Mouse (Mus musculus): Measurements from ENCODE around the gene Kcnk18. TPM values are rescaled to one million over a fixed set of nuclear protein-coding genes. Genes with fewer than 3 reads are reported as not detected.

Gene Kcnk18
- polyA plus RNA-seq, 1 experiment from 2014 or later, result not detected

DNA sequence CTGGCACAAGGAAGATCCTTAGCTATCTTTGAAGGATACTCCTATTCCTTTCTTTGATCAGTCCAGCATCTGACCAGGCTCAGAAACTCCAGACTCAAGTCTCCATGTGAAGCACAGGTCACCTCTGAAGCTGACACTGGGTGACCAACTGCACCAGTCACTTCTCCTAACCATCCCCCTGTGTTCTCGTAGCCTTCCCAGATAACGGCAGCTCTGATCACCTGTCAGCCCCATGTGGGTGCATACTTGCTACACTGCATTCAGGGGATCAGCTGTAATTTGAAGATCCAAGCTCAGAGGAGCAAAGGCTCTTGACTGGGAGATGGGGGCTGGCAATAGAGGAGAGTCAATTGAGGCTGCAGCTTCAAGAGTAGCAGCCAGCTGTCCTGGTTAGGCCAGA, 10.0 kb upstream of the Kcnk18 start:
- Histone ChIP-seq H3K9ac (ENCODE audit: low read length) (no peak overlapping the region), H3K4me2 (ENCODE audit: low read depth, low read length) (no peak overlapping the region), H3K4me1 (ENCODE audit: control insufficient read depth, insufficient read depth, low read length) (no peaks in the 10 kb centered on the region), H3K36me3 (ENCODE audit: control insufficient read depth, insufficient read depth, low read length) (no peaks in the 10 kb centered on the region), H3K9me3 (replicated peaks; ENCODE audit: control insufficient read depth, low read length) (no peaks in the 10 kb centered on the region), H3K27me3 (ENCODE audit: control insufficient read depth, insufficient read depth, low read length) (no peaks in the 10 kb centered on the region), H3K4me3 (replicated peaks; ENCODE audit: low read length) (no peak overlapping the region), H3K27ac (ENCODE audit: low read length) (no peak overlapping the region)
- 64% methylated on average over 2 of the region's 2 CpGs for WGBS
- no peak for ATAC-seq (ENCODE audit: insufficient read depth, low FRiP score)

GRCm38 (mm10) chr19:59216891-59217290, 2.1 kb upstream of the Kcnk18 start:
- no peak overlapping the region for H3K27ac ChIP-seq (ENCODE audit: low read length)
- no peak for ATAC-seq (ENCODE audit: insufficient read depth, low FRiP score)

GRCm38 (mm10) chr19:59221131-59221530, 2.1 kb downstream of the Kcnk18 start:
- WGBS, result 62% methylated on average over 3 of the region's 3 CpGs
- Histone ChIP-seq H3K27ac (ENCODE audit: low read length) (no peak overlapping the region), H3K36me3 (ENCODE audit: control insufficient read depth, insufficient read depth, low read length) (no peaks in the 10 kb centered on the region), H3K4me1 (ENCODE audit: control insufficient read depth, insufficient read depth, low read length) (no peaks in the 10 kb centered on the region; the same call in 1 of the 2 replicates), H3K4me3 (replicated peaks; ENCODE audit: low read length) (no peak overlapping the region), H3K9ac (ENCODE audit: low read length) (no peak overlapping the region), H3K9me3 (replicated peaks; ENCODE audit: control insufficient read depth, low read length) (no peaks in the 10 kb centered on the region), H3K27me3 (ENCODE audit: control insufficient read depth, insufficient read depth, low read length) (no peaks in the 10 kb centered on the region), H3K4me2 (ENCODE audit: low read depth, low read length) (no peak overlapping the region)
- no peak for ATAC-seq (ENCODE audit: insufficient read depth, low FRiP score)

More at GRCm38 (mm10) chr19:59216891-59217290, 2.1 kb upstream of the Kcnk18 start:
- Histone ChIP-seq H3K27me3 (ENCODE audit: control insufficient read depth, insufficient read depth, low read length) (no peaks in the 10 kb centered on the region), H3K36me3 (ENCODE audit: control insufficient read depth, insufficient read depth, low read length) (no peaks in the 10 kb centered on the region), H3K4me3 (replicated peaks; ENCODE audit: low read length) (no peak overlapping the region), H3K9me3 (replicated peaks; ENCODE audit: control insufficient read depth, low read length) (no peaks in the 10 kb centered on the region), H3K9ac (ENCODE audit: low read length) (no peak overlapping the region), H3K4me2 (ENCODE audit: low read depth, low read length) (no peak overlapping the region), H3K4me1 (ENCODE audit: control insufficient read depth, insufficient read depth, low read length) (no peaks in the 10 kb centered on the region; the same call in 1 of the 2 replicates)
- WGBS, result 70% methylated on average over 3 of the region's 3 CpGs

- Histone ChIP-seq H3K4me2 (ENCODE audit: low read depth, low read length) (no peak overlapping the region), H3K9ac (ENCODE audit: low read length) (no peak overlapping the region), H3K4me1 (ENCODE audit: control insufficient read depth, insufficient read depth, low read length) (no peaks in the 10 kb centered on the region), H3K27ac (ENCODE audit: low read length) (no peak overlapping the region), H3K9me3 (replicated peaks; ENCODE audit: control insufficient read depth, low read length) (no peaks in the 10 kb centered on the region), H3K27me3 (ENCODE audit: control insufficient read depth, insufficient read depth, low read length) (no peaks in the 10 kb centered on the region), H3K4me3 (replicated peaks; ENCODE audit: low read length) (no peak overlapping the region), H3K36me3 (ENCODE audit: control insufficient read depth, insufficient read depth, low read length) (no peaks in the 10 kb centered on the region)
- 63% methylated on average over 3 of the region's 3 CpGs for WGBS
- ATAC-seq (ENCODE audit: insufficient read depth, low FRiP score), result no peak
These were observed 9.4 kb downstream of the Kcnk18 start for GRCm38 (mm10) chr19:59228376-59228775.

DNA sequence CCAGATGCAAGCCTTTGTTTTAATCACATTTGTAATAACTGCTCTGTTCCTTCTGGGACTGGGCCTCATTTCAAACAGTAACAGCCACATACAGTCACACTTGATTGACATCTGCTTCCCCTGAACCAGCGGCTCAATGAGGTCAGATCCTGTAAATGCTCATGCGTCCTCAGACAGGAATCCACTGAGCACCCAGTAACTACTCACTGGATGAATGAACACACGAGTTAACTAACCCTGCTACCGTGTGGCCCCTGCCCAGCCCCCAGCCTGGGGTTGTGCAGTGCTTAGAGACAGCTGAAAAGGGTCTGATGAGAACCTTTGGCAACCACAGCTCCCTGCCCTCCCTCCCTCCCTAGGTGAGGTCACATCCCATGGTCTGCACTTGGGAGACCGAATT, 13.8 kb downstream of the Kcnk18 start:
- no peak for ATAC-seq (ENCODE audit: insufficient read depth, low FRiP score)
- Histone ChIP-seq H3K9me3 (replicated peaks; ENCODE audit: control insufficient read depth, low read length) (no peaks in the 10 kb centered on the region), H3K27me3 (ENCODE audit: control insufficient read depth, insufficient read depth, low read length) (no peaks in the 10 kb centered on the region), H3K4me3 (replicated peaks; ENCODE audit: low read length) (no peak overlapping the region), H3K36me3 (ENCODE audit: control insufficient read depth, insufficient read depth, low read length) (no peaks in the 10 kb centered on the region), H3K4me1 (ENCODE audit: control insufficient read depth, insufficient read depth, low read length) (no peaks in the 10 kb centered on the region), H3K4me2 (ENCODE audit: low read depth, low read length) (no peak overlapping the region), H3K27ac (ENCODE audit: low read length) (no peak overlapping the region), H3K9ac (ENCODE audit: low read length) (no peak overlapping the region)
- WGBS, result 66% methylated on average over 5 of the region's 5 CpGs

GRCm38 (mm10) chr19:59235001-59235400, 16.0 kb downstream of the Kcnk18 start:
- H3K36me3 ChIP-seq (ENCODE audit: control insufficient read depth, insufficient read depth, low read length), result no peaks in the 10 kb centered on the region
- H3K27me3 ChIP-seq (ENCODE audit: control insufficient read depth, insufficient read depth, low read length), result no peaks in the 10 kb centered on the region
- no peak overlapping the region for H3K4me3 ChIP-seq (replicated peaks; ENCODE audit: low read length)
- H3K4me1 ChIP-seq (ENCODE audit: control insufficient read depth, insufficient read depth, low read length), result no peaks in the 10 kb centered on the region
- H3K9ac ChIP-seq (ENCODE audit: low read length), result no peak overlapping the region
- ATAC-seq (ENCODE audit: insufficient read depth, low FRiP score), result no peak
- H3K9me3 ChIP-seq (replicated peaks; ENCODE audit: control insufficient read depth, low read length), result no peaks in the 10 kb centered on the region
- H3K4me2 ChIP-seq (ENCODE audit: low read depth, low read length), result no peak overlapping the region
- 78% methylated on average over 18 of the region's 18 CpGs for WGBS
- H3K27ac ChIP-seq (ENCODE audit: low read length), result no peak overlapping the region

DNA sequence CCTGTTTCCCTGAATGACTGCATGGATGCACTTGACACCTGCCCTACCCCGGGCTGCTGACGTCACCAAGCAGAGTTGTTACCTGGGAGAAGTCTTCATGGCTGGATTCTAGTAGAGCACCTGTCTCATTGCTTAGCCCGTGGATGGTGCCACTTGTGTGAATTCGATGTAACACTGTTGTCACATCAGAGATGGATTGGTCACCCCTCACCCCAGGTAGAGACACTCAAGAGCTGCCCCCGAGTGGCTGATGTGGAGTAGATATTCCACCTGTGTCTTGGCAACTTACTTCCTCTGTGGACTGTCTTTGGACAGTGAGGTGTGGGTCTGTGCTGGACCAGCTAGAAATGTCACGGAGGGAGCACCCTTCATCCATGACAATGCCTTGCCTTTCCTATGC, 17.0 kb downstream of the Kcnk18 start:
- Histone ChIP-seq H3K9me3 (replicated peaks; ENCODE audit: control insufficient read depth, low read length) (no peaks in the 10 kb centered on the region), H3K27me3 (ENCODE audit: control insufficient read depth, insufficient read depth, low read length) (no peaks in the 10 kb centered on the region), H3K4me2 (ENCODE audit: low read depth, low read length) (no peak overlapping the region), H3K4me3 (replicated peaks; ENCODE audit: low read length) (no peak overlapping the region), H3K4me1 (ENCODE audit: control insufficient read depth, insufficient read depth, low read length) (no peaks in the 10 kb centered on the region), H3K36me3 (ENCODE audit: control insufficient read depth, insufficient read depth, low read length) (no peaks in the 10 kb centered on the region), H3K27ac (ENCODE audit: low read length) (no peak overlapping the region), H3K9ac (ENCODE audit: low read length) (no peak overlapping the region)
- WGBS, result 76% methylated on average over 6 of the region's 6 CpGs
- 0 out of 2 replicates have a peak, but pooled peaks have one; percentile 27 for ATAC-seq (ENCODE audit: insufficient read depth, low FRiP score)

- WGBS, result 71% methylated on average over 3 of the region's 3 CpGs
- ATAC-seq (ENCODE audit: insufficient read depth, low FRiP score), result no peak
- H3K36me3 ChIP-seq (ENCODE audit: control insufficient read depth, insufficient read depth, low read length), result no peaks in the 10 kb centered on the region
These were observed 19.6 kb downstream of the Kcnk18 start for GRCm38 (mm10) chr19:59238630-59239029.

GRCm38 (mm10) chr19:59239124-59239817, 20.3 kb downstream of the Kcnk18 start:
- peak; percentile 23 for ATAC-seq (ENCODE audit: insufficient read depth, low FRiP score)
- no peaks in the 10 kb centered on the region for H3K27me3 ChIP-seq (ENCODE audit: control insufficient read depth, insufficient read depth, low read length)
- no peak overlapping the region for H3K4me3 ChIP-seq (replicated peaks; ENCODE audit: low read length)
- 18% methylated on average over 17 of the region's 17 CpGs for WGBS
- H3K27ac ChIP-seq (ENCODE audit: low read length), result no peak overlapping the region
- no peaks in the 10 kb centered on the region for H3K36me3 ChIP-seq (ENCODE audit: control insufficient read depth, insufficient read depth, low read length)
- H3K9me3 ChIP-seq (replicated peaks; ENCODE audit: control insufficient read depth, low read length), result no peaks in the 10 kb centered on the region
- H3K4me1 ChIP-seq (ENCODE audit: control insufficient read depth, insufficient read depth, low read length), result no peaks in the 10 kb centered on the region
- H3K9ac ChIP-seq (ENCODE audit: low read length), result no peak overlapping the region
- H3K4me2 ChIP-seq (ENCODE audit: low read depth, low read length), result no peak overlapping the region

More at GRCm38 (mm10) chr19:59238630-59239029, 19.6 kb downstream of the Kcnk18 start:
- H3K9ac ChIP-seq (ENCODE audit: low read length), result no peak overlapping the region
- H3K4me1 ChIP-seq (ENCODE audit: control insufficient read depth, insufficient read depth, low read length), result no peaks in the 10 kb centered on the region
- H3K9me3 ChIP-seq (replicated peaks; ENCODE audit: control insufficient read depth, low read length), result no peaks in the 10 kb centered on the region
- H3K27ac ChIP-seq (ENCODE audit: low read length), result no peak overlapping the region
- no peaks in the 10 kb centered on the region for H3K27me3 ChIP-seq (ENCODE audit: control insufficient read depth, insufficient read depth, low read length)
- no peak overlapping the region for H3K4me3 ChIP-seq (replicated peaks; ENCODE audit: low read length)
- no peak overlapping the region for H3K4me2 ChIP-seq (ENCODE audit: low read depth, low read length)
